Mouse (Mus musculus) skeletal muscle tissue, adult 2 months (tissue): ENCODE measurements at regions not wholly inside any gene's neighbourhood (a gene's known extent, or its start where the extent isn't known, plus 50 kb on each side); places are given as distances from the start of the nearest gene placed in this dataset.

ENCODE experiments used
- DNase-seq: peaks from one replicate; pipeline ENCODE4 v3.0.0-alpha.2; 2012; ENCODE audit warnings: low read depth, low spot score

DNA sequence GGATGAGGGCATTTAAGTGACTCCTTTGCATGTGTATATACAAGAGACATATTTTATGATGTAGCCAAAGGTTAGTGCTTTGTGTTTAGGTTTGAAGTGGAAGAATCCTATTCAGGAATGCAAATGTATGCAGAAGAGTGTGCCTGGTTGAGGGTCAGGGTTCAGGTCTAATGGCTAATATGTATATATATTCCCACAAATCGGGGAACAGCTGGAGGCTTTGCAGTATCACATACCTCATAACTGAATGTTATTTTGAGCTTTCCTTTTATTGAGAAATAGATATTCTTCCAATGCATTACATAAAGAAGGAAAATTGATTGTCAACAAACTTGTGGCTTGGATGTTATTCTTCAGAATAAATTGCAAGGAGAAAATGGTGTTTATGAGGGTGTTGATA lies 239.9 kb downstream of the Fam173b start:
- DNase-seq: no peak

DNA sequence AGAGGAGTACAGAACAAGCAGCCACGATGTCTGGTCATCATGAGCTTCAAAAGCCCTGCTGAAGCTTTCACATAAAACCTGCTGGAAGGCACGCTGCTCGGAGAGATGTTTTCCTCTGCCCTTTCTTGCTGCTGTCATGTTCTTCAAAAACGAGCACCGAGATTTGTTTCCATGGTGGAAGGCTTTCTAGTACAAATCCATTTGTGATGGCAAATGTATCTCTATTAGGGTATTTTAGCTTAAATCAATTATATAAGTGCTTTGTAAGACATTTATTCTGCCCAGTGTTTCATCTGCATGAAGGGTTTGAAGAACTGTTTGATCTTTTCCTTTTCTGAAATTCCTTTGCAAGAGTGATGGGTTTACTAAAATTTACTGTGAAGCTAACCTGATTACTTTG lies 253.1 kb downstream of the Fam173b start:
- DNase-seq: no peak

DNA sequence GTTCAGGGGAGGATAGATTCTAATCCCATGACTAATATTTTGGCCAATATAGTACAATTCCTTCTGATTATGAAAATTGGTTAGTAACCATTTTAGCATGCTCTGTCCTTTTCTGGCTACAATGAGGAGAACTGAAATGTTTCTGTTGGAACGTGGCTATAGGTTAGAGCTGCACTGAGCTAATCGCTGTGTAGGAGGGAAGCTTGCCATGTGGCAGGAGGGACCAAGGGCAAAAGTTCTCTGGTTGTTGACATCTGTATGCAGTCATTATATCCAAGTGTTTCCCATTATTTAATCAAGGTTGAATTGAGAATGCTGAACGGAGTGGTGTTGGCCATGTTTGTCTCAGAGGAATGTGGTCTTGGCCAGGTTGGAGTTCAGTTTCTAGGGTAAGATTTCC lies 253.5 kb downstream of the Fam173b start:
- no peak for DNase-seq

DNA sequence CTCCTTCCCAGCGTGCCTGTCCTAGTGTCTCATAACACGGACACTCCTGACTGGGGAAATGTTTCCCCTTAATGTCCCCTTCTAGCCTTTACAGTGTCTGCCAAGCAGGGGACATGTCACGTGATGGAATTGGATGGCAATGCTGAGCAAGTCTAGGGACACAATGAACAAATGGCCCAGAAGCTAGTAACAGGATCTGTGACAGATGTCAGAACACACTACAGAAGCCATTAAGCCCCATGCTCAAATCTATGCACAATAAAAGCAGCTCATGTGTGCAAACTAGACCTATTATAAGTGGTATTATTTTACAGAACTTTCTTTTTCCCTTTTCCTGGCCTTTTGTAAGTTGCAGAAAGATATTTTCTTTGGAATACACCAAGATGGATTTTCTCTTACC lies 267.4 kb downstream of the Fam173b start:
- DNase-seq: no peak

DNA sequence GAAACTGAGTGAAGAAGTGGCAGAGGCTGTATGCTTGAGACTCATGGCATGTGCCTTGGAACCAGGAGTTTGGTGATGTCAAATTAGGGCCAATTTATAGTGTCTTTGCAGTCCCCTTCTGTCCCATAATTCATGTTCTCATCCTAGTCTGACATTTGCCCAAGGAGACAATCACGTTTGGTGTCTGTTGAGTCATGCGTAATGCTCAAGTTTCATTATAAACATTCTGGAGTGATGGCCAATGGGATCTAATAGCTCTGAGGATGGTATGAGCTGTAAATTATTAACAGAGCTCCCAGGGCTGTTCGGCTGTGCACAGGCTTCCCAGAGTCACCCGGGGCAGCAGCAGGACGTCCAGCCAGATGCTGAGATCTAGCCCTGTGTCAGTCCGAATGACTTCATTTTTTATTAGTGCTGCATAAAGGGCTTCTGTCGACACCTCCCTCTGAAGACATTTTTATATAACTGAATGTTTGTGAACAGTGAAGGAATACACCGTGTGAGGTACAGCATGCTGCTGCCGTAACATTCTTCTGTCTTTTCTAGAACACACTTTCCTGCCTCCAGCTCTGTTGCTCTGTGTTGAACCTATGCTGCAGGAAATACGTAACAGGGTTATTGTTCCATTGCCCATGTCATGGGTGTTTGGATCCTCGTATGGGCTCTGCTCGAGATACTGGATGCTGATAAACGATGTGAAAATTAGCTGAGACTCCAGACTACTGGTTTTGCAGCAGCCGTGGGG lies 268.2 kb downstream of the Fam173b start:
- DNase-seq: no peak

DNA sequence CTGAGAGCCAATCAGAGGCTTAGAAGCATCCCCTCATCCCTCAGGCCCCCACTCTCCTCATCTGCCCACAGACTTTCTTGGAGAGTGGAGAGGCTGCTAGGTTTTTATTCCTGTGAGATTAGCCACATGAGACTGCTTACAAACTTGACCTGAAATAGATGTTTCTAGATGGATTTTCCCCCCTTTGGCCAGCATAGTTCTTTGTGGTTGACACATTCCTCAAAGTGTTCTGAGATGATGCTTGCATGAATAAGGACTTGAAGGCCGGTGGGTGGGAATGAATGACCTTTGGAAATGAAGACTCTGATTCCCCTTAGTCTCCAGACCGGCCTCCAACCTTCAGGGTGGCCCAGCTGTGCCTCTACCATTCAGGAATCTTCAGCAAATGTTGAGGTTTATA lies 273.8 kb downstream of the Fam173b start:
- DNase-seq: no peak

DNA sequence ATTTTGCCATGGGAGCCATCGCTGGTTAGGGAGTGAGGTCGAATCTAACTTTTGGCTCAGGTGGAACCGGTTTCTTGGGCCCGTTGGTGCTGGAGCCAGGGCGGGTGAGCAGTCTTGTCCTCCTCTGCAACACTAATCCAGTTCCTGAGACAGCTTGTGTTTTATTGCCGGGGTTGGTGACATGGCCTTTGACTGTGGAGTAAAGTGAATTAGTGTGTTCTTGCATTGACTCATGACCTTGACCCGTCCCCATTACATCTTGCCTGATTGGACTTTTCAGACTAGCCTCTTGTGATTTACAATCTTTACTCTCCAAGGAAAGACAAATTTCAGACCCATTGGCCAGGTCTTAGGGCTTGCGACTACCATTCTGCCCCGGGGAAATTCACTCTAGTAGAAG lies 278.8 kb downstream of the Fam173b start:
- no peak for DNase-seq

DNA sequence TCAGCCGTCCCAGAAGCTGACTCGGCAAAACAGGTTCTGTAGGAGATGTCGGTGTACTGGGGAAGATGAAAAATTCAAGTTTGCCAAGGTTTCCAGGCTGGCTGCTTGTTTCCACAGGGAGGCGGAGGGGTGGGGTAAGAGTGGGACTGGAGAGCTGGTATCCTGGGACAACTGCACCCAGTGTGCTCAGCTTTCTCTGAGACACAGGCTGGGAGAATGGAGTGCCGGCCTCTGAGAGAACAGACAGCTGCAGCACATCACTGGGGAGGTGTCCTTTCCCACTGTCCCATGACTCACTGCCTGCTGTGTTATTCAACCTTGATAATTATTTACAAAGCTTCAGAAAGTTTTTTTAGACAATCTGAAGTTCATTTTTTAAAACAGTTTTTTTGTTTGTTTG lies 280.7 kb downstream of the Fam173b start:
- DNase-seq: no peak

DNA sequence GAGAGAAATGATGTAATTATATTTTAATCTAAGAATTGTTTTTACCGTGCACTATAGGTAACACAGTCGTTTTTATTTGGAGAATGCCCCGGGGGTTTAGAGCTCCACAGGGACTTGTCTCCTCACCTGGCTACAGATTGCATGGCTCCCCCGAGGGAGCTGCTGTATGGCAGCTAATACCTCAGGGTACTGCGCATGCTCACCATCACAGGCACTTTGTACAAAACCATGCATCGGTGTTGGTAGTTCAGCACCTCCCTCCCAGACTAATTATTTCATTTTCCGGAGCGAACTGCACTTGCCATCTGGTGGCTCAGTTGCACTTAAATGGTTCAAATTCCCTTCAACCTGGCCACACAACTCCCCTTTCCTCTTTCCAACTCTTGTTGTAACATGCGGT lies 281.9 kb downstream of the Fam173b start:
- DNase-seq: no peak

DNA sequence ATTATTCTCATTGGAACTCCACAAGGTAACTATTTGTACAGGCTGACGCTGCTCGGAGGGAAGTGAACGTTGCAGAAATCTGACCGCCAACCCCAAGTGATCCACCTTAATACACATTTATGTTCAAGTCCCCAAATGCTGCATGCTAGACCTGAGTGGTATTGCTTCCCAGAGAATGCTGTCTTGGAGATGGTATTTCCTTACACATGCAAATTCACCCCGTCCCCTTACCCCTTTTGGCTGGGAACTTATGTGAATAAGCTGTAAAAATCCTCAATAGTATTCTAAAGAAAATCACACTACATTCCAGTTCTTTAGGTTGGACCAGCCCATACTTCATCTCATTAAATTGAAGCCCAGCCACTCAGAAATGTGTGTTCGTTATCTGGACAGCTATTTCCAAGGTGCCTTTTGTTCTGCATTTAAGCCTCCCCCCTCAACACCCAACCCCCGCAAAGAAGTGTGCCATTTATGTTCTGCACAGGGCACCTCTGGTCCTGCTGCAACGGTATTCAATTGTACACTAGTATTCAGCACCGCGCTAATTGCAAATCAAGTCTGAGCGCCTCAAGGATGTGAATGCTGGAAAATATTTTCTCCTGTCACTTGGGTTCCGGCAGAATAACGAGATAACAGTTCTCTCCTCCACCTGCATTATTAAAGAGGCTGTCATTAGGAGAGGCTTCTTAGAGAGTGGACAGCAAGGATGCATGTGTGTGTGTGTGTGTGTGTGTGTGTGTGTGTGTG lies 278.0 kb upstream of the Tas2r119 start:
- no peak for DNase-seq

DNA sequence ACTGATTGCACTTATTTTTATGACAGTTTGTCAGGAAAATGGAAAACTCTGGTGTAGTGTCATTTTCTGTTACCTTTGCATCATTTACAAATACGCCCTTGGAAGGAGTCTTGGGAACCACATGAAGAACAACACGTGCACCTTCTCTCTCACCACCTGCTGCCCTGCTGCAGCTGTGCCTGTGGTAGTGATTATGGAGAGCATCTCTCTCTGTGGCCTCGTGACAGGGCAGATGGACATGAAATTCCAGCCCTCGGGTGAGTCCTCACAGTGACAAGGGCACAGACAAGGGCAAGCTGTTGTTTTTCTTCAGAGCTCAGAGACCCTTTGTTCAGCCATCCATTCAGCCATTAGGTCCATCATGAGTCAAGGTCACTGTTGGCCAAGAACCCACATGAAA lies 276.8 kb upstream of the Tas2r119 start:
- DNase-seq: no peak

DNA sequence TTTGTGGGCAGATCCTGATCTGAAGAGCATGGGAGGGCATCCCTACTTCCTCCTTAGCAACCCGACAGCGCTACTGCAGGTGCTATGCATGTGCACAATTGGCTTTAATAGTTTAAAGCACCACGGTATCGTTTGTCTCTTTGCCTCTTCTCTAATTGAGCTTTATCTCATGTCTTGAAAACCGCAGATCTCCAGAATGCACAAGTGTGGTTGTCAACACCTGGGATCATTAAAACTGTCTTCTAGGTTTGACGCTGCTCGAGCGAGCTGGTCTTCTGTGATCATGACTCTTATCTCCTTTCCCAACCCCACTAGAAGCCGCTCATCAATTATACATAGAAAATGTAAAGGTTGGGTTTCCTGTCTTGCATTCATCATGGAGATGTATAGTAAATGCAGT lies 268.7 kb upstream of the Tas2r119 start:
- DNase-seq: no peak

DNA sequence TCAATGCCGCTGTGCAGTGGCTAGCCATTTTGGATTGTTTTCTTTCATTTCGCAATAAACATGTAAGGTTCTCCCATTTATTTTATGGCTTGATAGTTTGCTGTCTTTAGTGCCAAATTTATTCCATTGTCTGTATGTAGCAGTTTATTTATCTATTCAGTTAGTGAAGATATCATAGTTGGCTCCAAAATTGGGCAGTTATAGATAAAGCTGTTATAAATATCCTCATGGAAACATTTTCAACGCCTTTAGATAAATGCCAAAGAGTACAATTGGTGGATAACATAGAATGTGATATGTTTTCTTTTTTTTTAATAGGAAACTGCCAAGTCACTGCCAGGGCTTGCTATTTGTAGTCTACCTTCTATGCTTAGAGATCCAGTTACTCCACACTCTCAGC lies 265.1 kb upstream of the Tas2r119 start:
- DNase-seq: no peak

DNA sequence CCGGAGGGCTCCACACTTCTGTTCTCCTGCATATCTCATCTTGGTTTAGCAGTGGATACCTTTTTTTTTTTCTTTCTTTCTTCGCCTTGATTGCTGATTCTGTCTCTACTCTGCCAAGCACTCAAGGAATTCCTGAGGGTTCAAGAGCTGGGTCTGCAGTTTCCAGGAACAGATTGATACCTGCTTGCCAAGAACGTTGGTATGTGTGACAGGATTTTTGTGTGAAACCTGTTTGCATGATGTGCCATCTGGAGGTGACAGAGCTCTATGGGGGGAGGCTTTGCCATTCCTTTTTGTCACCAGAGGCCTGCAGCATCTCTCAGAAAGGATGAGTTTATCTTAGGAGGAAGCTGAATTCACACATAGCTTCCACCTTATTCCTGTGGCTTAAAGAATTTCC lies 255.6 kb upstream of the Tas2r119 start:
- DNase-seq: no peak

DNA sequence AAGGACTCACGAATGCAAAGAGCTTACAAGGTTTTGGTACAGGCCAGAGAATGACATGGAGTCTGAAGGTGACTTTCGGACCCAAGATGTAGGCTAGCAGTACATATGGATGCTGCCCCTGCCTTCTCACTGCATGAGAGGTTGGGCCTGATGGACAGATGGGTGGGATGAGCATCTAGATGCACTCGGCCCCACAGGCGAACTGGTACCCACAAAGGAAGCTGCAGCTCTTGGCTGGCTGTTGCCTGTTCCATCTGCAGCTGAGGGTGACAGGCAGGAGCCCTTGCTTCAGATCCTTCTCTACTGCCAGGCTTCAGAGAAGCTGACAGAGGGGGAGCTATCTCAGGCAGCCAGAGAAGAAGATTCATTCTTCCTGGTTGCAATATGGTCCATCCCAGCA lies 216.8 kb upstream of the Tas2r119 start:
- DNase-seq: no peak

DNA sequence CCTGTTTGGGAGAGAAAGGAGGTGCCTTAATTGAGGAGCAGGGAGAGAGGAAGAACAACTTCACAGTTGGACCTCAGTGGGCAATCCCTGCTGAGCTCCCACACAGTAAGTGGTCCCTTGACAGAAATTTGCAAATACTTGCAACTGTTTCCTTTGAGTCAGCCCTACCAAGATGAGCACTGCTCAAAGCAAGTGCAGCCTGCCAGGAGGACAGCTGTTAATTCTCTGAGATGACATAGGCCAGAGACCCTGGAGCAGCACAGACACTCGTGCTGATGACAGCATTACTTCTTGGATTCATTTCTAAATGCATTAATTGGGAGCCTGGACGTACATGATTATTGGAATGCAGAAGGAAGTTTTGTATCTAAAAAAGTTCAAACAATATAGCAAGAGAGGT lies 215.1 kb upstream of the Tas2r119 start:
- no peak for DNase-seq

DNA sequence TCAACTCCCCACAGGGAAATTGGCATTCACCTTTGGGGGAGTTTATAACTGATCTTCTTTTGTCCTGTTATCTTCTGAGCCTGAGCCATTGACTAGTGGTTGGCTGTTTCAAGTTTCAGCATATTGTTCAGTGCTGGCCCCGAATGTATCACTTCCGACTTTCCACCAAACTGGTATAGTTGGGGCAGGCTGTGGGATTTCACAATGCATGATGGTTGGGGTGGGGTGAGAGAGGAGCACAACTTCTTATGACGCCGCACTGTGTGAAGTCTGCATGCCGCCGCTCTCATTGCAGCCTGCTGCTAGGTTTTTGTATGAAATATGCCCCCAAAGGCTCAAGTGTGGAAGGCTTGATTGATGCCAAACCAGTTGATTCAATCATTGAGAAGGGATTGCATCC lies 212.2 kb upstream of the Tas2r119 start:
- no peak for DNase-seq

DNA sequence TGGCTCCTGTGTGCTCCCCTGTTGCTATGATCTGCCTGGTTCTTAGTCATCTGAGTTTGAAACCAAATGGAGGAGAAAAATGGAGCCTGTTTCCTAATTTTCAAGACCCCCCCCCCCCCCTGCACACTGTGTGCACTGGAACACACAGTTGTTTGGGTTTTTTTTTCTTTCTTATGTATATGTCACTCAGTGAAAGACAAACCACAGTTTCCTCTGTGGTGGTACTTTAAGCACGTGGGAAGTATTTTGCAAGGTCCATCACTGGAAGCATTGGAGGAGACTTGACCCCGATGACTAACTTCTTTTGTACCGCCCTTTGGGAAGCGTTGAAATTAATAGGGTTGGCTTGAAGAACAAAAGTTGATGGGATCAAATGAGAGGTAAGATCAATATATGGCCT lies 211.5 kb upstream of the Tas2r119 start:
- no peak for DNase-seq

DNA sequence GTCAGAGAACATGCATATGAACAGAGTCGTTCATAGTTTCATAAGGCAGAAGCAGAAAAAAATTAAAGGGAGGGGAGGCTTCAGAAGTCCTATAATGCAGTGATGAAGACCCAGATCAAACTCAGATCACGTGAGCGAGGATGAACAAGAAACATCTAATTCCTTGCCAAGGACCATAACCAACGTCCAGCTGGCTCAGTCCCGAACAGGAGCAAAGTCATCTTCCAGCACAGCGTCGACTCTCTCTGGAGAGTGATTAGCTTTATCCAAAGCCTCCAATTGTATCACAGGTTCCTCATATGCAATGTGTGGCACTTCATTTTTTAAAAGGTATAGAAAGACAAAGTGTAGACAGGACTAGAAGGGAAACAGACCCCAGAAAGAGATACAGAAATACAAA lies 204.2 kb upstream of the Tas2r119 start:
- no peak for DNase-seq

DNA sequence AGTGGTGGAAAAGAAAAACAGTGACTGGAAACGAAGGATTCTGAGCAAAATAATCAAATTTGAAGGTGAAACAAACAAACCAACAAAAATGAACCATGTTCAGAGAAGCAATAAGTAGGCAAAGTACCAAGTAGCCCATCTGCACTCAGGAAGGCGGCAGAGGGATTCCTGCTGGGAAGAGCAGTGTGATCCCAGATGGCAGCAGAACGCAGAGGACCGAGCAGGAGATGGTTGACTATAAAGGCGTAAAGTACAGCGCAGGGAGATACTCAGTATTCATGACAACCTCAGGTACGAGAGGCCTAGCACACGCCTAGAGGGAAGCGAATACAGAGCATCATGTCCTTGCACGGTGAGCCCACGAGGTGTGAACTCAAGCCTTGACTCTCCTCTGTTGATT lies 203.2 kb upstream of the Tas2r119 start:
- DNase-seq: no peak

DNA sequence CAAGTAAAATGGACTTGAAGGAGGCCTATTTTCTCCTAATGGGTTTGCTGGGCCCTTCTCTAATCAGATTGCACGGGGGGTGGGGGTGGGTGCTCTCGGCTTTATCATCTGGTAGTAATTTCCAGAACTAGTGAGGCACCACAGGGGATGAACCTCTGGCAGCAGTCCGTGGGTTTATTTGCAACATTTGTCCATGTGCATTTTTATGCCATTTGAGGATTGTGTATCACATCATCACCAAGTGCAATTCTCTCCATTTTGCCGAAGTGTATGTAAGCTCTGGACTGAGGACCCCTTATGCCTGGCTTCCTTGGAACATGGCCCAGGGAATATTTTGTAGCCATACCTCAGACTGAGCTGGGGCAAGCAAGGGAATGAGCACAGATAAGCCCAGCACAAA lies 200.6 kb upstream of the Tas2r119 start:
- DNase-seq: no peak

DNA sequence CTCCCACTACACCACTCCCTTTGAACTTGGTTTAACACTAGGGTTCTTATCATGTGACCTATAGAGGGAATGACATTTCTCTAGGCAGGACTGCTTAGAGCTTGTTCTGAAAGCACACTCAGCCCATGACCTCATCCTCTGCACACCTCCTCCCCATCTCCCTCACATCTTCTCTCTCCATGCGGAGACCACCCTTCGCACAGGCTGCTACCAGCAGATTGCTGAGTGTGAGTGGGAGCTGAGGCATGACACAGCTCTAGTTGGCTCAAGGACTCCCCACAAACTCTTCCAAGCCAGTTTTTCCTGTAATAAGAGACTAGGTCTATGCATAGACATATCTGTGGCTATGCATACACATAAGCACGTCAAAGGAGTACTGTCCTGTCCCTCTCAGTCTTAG lies 199.5 kb upstream of the Tas2r119 start:
- no peak for DNase-seq

DNA sequence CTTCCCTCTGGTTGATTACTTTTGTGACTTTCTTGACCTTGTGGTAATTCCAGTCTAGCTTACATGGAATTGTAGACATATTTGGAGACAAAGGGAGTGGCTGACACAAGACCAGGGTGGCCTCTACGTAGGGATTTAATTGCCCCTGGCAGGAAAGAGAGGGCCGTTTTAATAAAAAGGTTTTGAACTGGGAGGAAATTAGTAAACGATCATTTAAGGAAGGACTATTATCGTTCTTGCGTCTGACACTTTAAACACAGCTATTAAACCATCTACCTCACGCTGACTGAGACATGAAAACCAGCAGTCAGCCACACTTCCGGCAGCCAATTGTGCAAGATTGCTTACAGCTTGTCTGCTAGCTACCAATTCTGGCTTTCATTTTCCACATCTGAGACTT lies 197.1 kb upstream of the Tas2r119 start:
- DNase-seq: no peak

DNA sequence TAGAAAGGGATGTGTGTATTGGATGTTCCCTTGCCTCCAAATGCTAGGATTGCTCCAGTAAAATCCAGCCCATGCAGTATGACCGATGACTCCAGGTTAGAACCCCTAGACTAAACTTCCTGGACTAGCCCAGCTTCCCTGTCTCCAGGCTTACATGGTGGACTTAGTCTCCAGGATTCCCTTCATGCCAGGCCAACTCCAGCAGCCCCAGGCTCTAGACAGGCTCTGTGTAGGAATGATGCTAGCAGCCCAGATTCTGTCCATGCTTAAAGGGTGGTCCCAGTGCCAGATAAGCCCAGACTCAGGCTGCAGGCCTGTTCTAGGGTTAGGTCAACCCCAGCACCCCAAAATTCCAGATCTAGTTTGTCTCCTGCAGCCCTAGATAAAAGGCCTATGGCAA lies 196.3 kb upstream of the Tas2r119 start:
- DNase-seq: no peak
